Mouse (Mus musculus): ENCODE measurements around the gene Dvl2.
"Not testable (repeated sequence)": the region's sequence is repeated elsewhere in the genome, so short reads cannot be mapped to it uniquely, and the experiment has no call there.

The Dvl2 gene

DNA sequence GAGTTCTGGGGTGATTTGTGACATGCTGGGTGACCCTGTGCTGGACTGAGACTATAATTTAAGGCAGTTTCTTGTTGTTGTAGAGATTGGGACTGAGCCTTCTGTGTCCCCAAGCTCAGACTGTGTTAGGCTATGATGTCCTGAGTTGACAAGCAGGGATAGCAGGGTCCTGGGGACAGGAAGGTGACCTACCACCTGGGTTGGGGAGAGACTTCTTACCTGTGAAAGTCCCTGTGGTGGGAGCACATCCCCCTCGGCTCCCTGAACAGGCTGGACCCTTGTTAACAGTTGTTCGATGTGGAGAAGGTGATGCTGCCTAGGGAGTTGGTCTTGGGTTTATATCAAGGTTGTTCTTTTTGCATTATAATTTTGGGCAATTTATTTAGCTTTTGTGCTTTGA is 2.1 kb downstream of the Dvl2 start:
- in situ Hi-C loops (cut with MboI, MseI) = no loop called here

DNA sequence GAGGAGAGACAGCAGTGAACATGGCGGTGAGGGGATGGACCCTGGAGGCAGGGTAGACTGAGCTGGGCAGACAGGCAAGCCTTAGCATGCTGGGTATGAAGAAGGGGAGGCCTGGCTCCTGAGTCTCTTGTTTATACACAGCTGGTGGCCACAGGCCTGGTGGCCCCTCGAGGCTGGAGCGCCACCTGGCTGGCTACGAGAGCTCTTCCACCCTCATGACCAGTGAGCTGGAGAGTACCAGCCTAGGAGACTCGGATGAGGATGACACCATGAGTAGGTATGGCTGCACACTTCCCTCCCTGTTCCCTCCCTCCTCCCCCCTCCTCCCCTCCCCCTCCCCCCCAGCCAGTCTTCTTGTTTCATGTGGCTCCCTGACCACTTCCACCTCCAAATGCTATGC is 5.1 kb downstream of the Dvl2 start:
- in situ Hi-C loops (cut with MboI, MseI) = no loop called here

DNA sequence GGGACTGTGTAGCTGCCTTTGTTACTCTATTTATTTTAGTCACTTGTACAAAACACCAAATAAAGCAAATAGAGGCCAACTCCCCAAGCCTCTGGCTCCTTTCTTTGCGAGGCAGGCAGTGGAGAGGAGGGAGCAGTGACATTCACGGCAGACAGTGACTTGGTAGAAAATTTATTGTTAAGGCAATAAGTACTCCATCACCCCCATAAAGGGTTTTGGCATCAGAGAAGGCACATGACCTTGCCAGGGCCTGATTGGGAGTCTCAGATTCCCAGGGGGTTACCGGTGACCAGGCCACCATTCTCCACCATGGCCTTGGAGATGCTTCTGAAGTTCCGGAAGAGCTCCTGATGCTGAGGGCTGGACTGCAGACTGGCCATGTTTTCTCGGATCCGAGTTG is 9.6 kb downstream of the Dvl2 start:
- in situ Hi-C loops (cut with MboI, MseI) = no loop called here

DNA sequence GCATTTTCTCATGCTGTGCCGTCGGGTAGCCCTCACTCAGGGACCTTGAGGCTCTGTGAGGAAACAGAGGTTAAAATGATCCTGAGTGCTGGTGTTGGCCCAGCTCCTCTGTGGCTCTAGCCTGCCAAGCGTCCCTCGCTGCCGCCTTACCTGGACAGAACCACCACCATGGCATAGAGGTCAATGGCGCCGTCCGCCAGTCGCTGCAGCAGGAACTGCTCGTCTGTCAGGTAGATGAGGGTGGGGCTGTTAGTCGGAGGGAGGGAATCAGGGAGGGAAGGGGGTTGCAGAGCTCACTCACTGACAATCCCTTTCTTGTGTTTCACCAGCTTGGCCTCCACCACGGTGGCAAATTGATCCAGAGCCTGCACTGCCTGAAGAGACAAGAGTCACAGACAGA is 10.2 kb downstream of the Dvl2 start:
- in situ Hi-C loops (cut with MboI, MseI) = no loop called here

DNA sequence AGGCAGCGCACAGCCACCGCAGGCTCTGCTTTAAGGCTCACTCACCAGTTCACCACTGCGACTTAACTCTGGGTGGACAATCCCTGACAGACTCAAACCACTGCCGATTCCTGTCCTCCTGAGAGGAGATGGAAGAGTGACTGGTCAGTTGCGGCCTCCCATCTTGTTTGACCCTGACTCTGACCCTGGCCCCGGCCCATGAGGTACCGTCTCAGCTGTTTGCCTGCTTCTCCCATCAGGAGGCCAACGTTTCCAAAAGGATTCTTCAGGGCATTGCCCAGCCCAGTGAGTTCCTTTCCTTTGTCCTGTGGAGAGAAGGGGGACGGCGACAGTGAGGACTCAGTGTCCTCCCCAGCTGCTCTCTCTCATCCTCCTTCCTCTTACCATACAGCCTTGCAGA is 10.6 kb downstream of the Dvl2 start:
- in situ Hi-C loops (cut with MboI, MseI) = no loop called here

DNA sequence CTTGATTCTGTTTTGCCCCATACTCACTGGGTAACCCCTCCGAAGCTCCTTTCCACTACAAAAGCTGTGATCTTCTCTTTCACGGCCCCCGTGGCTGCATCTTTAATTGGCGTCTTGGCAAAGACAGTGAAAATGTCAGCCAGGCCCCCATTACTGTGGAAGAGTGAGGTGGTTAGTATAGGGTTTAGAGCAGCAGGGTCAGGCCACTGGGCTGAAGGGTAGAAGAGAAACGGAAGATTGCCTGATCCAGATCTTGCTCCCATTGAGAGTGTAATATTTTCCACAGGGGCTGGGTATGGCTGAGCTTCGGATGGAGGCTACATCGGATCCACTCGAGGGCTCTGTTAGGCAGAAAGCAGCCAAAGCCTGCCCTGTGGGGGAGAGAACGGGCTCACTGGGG is 12.5 kb downstream of the Dvl2 start:
- in situ Hi-C loops (cut with MboI, MseI) = no loop called here

DNA sequence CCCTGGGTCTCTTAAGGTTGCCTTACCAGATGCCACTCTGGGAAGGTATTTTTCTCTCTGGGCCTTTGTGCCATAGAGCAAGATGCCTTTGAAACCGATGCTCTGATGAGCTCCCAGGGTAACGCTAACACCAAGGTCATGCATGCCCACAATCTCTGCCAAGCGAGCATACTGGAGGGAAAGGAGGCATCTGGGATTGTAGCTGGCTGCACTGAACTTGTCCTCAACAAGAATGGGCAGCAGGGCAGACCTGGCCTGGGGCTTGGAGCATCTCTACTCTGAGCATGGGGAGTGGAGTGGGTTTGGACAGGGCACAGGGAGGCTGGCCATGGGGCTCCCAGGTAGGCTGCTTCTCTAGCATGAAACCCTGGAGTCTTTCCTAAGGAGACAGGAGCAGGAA is 13.0 kb downstream of the Dvl2 start:
- in situ Hi-C loops (cut with MboI, MseI) = no loop called here

DNA sequence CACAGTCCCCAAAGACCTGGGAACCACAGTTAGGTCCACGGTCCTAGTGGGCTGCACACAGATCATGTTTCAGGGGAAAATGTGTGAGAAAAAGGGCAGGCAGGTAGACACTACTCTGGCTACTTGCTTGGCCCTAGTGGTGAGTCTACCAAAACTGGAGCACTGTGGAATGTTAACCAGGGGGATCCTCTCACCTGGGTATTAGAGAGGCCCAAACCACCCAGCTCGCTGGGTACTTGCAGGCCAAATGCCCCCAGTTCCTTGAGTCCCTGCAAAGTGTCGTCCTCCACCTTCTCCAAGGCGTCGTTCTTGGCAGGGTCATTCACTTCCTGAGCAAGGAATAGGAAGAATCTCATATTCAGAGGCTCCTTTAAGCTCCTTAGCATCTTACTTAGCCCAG is 13.7 kb downstream of the Dvl2 start:
- in situ Hi-C loops (cut with MboI, MseI) = no loop called here

DNA sequence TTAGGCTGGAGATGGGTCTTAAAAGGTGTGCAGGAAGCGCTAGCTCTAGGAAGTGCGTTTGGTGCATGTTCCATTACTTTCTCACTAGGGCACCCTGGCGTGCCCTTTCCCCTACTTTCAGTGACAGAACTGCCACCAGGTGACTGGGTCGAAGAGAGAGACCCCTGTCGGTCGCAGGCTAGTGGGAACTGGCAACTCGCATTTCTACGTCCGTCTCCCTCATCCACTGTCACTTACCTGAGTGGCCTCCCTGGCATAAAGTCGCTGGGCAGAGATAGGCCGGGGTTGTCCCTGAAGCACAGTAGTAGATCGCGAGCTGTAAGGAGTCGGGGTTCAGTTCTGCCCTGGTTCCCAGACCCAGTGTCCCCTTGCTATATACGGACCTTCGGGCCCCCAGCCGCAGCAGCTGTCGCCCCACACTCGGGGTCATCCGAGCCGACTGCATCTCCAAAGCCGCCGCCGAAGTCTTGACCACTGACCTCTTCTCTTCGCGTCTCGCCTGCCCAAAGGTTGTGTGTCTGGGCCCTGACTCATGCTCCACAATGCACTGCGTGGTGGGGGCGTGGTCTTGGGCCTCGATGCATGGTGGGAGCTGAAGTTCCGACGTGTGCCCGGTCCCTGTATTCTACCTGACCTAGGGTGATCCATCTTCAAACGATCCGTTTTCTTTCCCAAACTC is 14.6 kb downstream of the Dvl2 start, which contains the start of gene Acadvl:
TSS of gene Acadvl (minus strand) at position 532 of the 679 bp plus-strand sequence.
- in situ Hi-C loops (cut with MboI, MseI) = no loop called here

DNA sequence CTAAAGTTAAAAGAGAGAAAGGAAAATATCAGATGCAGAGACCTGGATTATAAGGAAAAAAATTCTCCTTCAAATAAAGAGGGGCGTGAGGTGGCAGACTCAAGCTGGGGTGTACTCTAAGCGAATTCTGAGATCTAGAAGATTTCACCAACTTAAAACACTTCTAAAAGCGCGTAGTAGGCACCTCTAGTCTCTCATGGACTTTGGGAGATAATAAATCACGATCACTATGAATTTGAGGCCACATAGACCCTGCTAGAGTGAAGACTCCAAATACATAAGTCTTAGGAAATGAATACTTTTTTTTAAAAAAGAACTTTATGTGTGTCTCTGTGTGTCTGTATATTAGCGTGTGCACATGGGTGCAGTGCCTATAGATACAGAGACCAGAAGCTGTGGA is 15.3 kb downstream of the Dvl2 start:
- in situ Hi-C loops (cut with MboI, MseI) = no loop called here

DNA sequence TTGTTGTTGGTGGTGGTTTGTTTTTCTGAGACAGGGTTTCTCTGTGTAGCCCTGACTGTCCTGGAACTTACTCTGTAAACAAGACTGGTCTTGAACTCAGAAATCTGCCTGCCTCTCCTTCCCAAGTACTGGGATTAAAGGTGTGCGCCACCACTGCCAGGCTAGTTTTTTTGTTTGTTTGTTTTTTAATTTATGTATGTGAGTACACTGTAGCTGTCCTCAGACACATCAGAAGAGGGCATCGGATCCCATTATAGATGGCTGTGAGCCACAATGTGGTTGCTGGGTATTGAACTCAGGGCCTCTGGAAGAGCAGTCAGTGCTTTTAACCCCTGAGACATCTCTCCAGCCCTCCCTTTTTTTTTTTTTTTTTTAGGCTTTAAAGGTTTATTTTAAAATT is 15.8 kb downstream of the Dvl2 start:
- in situ Hi-C loops (cut with MboI, MseI) = not testable (repeated sequence)

DNA sequence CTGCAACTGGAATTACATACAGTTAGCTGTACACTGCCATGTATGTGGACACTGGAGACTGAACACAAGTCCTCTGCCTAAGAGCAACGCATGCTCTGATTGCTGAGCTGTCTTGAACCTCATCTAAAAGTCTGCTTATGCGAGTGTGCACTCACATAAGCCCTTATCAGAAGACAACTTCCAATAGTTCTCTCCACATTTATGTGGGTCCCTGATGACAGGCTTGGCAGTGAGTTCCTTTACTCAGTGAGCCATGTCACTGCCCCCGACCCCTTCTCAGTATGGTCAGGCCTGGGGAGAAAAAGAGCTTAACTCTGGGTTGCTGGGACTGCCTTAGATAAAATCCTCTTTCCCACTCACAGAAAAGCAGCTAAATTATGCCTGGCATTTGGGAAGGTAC is 16.3 kb downstream of the Dvl2 start, which contains the start of gene Dlg4:
TSS of gene Dlg4 (plus strand) at position 274 of the 400 bp plus-strand sequence.
- in situ Hi-C loops (cut with MboI, MseI) = no loop called here

DNA sequence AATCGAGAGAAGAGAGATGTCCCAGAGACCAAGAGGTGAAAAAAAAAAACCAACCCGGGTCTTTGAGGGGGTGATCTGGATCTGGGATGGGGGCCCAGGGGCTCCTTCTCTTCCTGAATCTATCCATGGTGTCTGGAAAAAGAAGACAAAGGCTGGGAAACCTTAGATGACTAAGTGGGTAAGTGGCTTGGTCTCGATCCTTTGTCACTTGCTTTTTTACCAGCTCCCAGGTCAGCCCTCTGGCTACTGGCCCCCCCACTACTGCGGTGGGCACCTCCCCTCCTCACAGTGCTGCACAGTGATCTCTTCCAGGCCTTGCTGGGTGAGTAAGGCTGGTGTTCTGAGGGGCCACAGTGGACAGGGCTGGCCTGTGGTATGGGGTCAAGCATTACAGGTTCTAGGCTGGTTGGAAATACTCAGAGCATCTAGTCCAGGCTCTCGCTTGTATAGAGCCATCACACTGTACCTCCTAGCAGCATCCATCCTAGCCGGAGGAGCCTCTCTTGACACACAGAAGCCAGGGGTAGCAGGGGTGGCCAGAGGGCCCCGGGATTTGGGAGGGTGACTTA is 16.9 kb downstream of the Dvl2 start:
- in situ Hi-C loops (cut with MboI, MseI) = no loop called here

DNA sequence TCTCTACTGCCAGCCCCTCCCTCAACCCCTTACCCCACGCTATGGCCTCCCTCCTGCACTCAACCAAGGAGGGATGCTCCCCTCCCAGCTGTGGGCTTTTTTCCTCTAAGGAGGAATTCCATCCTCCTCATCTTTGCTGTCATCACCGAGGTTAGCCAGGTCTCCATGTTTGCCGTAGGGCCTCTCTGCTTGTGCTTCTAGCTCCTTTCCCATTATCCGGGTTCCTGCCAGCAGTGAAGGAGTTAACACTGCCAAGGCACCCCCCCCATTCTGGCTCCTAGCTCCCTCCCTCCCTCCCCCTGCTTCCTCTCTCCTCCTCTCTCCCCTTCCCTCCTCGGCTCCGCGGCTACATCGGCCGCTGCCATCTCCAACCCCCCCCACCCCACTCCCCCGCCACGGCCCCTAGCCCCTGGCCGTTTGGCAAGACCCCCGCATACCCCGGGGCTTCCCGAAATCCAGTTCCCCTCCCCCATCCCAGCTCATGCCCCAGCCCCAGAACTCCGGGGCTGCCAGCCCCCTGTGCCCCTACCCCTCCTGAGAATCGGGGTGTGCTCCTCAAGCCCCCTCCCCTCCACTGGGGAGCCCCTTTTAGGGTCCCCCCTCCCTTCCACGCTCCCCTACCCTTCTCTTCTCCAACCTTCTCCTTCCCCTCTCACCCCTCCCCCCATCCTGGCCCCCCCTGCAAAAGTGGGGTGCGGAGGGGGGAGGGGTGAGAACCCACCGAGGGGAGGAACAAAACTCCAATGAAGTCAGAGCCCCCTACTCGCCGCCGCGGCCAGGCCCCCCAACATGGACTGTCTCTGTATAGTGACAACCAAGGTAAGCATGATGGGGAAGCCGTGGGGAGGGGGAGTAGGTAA is 18.0 kb downstream of the Dvl2 start:
- in situ Hi-C loops (cut with MboI, MseI) = no loop called here

DNA sequence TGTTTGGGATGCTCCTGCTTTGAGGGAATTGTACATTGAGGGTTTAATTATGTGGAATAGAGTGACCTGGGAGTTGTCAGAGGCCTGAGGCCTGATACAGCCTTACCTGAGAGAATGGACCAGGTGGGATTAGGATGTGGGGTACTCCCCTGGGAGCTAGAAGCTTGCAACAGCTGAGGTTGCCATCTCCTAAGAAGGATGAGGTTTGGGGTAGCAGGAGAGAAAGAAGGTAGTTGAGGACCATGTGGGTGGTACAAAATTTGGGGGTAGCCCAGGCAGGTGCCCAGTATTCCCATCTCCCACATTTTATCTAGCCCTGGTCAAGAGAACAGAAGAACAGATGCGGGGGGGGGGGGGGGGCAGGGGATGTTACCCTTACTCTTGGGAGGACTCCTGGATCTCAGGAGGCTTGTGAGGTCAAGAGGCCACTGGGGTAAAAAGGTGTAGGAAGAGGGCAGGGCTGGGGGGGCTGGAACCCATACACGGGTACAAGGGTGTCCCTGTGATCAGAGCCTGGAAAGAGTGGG is 19.2 kb downstream of the Dvl2 start:
- in situ Hi-C loops (cut with MboI, MseI) = loop anchor here (5.0 kb wide), 1 partner anchor 607 kb away; the partner anchor contains the start of gene Kdm6b

DNA sequence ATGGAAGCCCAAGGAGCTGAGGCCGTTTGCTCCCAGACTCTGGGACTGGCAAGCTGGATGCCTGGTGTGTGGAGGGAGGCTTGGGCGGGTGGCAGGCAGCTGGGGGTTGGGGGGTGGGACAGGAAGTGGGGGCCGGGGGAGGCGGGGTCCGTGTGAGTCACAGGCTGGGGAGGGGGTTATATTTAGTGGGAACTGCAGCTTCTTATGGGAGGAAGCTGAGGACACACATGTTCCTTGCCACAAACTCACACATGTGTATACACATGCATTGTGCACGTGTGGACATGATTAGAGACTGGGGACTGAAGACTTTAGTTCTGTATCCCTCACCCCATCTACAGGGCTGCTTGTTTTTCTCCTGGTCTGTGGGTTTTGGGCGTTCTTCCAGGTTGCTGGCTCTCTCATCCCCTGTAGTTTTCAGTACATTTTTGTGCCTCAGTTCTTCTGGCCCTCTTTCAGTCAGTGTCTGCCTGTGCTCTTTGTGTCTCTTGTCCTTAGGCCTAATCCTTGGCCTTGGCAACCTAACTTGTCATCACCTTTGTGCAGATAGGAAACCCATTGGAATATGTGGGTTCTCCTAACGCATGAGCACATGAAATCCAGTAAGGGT is 19.7 kb downstream of the Dvl2 start:
- in situ Hi-C loops (cut with MboI, MseI) = loop anchor here (5.0 kb wide), 1 partner anchor 608 kb away; the partner anchor contains the start of gene Kdm6b

DNA sequence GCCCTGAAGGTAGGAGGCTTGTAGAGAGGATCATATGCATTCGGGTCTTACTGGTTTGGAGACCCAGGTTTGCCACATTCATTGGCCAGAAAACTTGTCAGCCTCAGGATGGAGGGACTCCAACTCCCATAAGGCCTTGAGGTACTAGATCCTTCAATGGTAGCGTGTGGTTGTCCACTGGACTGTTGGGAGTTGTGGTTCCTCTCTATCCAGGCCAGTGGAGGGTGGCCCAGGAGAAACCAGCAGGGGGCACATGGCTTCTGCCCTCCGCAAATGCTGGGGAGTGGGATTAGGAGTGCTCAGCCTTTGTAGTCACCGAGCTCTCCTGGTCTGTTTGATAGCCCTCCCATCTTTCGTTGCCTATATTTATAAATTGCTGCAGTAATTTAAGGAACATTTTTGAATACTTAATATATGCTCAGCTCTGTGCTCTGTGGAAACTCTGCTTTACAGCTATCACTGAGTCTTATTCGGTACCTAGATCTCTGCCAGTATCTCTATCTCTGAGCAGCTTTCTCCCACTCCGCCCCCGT is 20.4 kb downstream of the Dvl2 start:
- in situ Hi-C loops (cut with MboI, MseI) = loop anchor here (5.0 kb wide), 1 partner anchor 608 kb away; the partner anchor contains the start of gene Kdm6b

DNA sequence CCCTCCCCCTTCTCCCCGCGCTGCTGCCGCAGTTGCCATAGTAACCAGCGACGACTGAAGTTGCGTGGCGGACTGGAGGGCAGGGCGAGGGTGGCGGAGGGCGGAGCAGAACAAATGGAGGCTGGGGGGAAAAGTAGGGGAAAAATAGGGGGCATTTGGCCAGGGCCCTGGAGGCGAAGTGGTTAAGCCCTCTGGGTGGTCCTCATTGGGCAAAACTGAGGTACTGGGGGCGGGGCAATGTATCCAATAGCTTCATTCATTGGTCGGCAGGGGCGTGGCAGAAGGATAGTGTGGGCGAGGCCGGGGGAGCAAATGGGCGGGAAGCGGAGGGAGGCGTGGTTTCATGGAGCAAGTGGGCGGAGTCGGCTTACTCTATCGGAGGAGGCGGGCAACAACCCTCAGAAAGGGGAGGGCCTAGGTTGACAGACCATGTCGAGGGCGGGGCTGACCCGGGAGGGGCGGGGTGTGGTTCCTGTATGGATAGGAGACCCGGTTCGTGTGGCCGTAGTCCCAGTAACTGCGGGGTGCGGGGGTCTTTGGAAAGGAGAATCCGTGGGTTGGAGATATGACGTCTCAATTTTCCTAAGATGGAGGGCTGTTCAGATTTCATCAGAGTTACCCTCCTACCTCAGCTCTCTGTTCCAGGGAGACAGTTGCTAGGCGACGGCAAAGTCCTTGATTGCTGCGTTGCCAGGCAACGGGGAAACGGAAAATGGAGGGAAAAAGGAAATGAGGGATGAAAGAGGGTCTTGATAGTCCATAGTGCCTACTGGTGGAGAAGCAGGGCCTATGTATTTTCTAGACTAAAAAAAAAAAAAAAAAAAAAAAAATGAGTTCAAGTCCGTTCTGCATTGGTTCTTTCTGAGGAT is 21.1 kb downstream of the Dvl2 start:
- in situ Hi-C loops (cut with MboI, MseI) = loop anchor here (5.0 kb wide), 1 partner anchor 609 kb away; the partner anchor contains the start of gene Kdm6b

DNA sequence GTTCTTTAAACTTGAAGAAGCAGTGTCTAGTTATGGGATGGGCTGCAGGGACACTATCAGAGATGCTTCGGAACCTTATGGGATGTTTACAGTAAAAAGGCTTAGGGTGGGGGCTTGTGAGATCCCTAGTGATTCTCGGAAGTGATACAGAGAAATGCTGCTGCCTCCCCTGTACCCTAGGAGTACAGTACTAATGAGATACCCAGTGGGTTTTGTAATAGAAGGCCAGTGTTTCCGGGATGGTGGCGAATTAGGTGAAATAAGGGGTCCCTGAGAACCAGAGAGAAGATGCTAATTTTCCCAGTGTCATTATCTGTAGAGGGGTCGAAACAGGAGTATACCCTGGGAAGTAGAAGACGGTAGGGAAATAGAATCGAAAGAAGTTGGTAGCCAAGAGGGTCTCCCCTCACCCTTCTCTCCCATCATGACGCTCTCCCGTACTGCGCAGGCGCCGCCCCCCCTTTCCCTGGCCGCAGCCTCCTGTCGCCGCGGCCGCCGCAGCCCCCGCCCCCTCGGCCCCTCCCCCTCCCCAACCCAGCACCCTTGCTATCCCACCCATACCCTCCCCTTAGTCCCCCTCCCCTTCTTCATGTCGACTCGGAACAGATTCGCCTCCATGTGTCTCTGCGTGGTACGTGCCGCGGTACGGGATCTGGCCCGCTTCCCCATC is 23.2 kb downstream of the Dvl2 start:
- in situ Hi-C loops (cut with MboI, MseI) = loop anchor here (5.0 kb wide), 1 partner anchor 611 kb away; the partner anchor contains the start of gene Kdm6b

DNA sequence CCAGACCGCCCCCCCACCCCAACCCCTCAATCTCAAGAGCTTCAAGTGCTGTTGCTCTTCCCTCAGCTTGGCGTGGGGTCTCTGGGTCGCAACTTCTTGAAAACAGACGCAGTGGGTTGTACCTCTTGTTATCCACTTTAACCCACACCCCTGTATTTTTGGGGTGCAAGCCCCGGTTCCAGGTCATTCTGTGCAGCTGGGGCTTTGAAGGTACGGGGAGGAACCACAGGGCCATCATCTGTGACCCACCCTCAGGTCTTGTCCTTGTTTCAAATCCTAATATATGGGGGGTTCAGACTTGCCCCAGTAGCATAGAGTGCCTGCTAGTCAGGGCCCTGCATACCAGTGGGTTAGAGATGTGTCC is 23.7 kb downstream of the Dvl2 start:
- in situ Hi-C loops (cut with MboI, MseI) = loop anchor here (5.0 kb wide), 1 partner anchor 612 kb away; the partner anchor contains the start of gene Kdm6b
